Mouse (Mus musculus): ENCODE measurements at regions not wholly inside any gene's neighbourhood (a gene's known extent, or its start where the extent isn't known, plus 50 kb on each side); places are given as distances from the start of the nearest gene placed in this dataset.
A peak's percentile ranks its signal among the peaks of the same experiment; 100 is the strongest.
"Not testable (repeated sequence)": the region's sequence is repeated elsewhere in the genome, so short reads cannot be mapped to it uniquely, and the experiment has no call there.

DNA sequence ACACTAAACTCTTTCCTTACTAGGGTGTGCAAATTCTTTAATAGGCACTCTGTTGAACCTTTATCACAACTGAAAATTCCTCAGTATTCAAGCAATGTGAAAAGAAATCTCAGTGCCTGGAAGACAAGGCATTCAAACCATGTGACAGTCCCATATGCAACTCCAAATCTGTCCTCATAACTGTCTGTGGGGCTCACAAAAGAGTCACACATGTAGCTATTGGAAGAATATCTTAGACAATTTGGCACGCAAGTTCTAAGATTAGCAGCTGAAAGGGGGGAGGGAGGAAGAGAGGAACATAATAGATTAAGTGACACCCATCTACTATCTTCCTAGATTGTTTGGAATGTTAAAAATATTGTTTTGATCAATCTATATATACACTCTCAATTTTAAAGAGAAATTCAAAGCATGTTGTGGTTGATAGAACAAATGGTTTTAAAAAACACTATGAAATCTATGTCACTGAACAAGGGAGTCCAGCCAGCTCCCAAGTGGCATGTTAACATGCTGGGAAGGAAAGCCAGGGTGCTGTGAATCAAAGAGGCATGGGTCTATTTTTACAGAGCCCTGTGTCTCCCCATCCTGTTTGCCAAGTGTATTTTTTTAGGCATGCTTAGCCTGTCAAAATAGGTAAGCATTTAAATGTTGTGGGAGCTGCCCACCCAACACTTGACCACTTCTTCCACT, 177.7 kb upstream of the Zfp770 start:
- Histone ChIP-seq H3K4me3 (no peak overlapping the region), H3K27ac (no peak overlapping the region)
- no peak for DNase-seq
- intact Hi-C loops (cut with DNase I): no loop called here
- TF ChIP-seq CTCF (IDR thresholded peaks at IDR 0.05): no peak

DNA sequence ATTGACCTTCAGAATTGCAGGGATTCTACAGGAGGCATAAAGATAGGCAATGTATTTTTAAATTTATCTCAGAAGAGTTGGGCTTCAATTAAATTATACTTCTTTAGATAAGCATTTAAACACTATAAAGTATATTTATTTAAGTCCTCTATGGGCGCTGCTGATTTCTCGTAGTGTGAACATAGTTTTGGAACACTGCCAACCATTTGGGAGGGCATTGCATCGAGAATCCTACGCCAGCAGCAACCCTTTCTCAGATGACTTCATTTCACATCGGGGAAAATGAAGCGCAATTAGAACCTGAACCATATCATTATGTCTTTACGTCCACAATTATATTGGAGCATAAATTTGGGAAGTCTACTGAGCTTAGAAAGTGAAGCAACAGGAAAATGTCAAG, 172.2 kb upstream of the Zfp770 start:
- Histone ChIP-seq H3K4me3 (no peak overlapping the region), H3K27ac (no peak overlapping the region)
- intact Hi-C loops (cut with DNase I): no loop called here
- no peak for TF ChIP-seq CTCF (IDR thresholded peaks at IDR 0.05)
- DNase-seq: no peak

DNA sequence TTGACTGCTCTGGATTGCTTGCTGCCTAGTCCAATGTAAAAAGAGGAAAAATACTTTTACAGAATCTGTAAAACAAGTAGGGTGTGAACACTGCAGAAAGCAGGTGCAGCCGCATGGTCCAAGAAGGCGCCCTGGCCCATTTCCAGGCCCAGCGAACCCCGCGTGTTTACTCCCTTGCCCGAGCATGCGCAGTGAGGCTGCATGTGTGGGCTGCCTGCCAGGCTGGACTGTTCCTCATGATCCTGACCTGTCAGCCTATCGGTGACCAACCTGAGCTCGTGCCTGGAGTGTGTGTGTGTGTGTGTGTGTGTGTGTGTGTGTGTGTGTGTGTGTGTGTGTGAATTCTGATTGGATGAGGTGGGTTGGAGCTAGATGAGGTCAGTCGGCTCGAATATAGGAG, 152.6 kb upstream of the Zfp770 start:
- H3K4me3 ChIP-seq; H3K27ac ChIP-seq; intact Hi-C loops (cut with DNase I): not testable (repeated sequence)
- DNase-seq: peak; percentile 15

DNA sequence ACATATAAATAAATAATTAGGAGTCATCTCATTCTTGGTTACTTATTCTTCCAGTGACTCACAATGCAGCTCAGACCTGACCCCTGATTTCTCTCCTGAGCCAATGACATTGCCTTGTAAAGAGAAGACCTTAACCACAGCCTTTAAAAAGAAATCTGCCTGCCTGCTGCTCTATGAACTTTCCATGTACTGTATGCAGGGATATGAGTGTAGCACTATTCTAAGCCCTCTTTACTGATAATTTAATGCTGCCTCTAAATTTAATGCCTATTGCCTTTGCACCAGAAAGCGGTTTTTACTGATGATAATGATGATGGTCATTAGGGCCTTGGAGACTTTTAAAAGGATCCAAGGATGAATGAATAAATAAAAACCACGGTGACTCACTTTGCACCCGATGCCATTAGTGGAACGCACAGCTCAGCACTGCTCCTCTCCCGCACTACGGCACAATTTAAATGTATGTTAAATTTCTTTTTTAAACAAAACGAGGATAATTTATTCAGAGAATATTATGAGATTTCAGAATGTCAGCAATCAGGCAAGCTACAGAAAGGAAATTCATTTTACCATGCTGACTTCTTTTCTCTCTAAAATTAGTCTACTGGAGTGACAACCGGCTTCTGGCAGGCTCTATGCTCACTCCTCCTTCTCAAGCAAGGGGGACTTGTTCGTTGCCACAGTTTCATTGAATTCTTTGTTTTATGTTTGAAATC, 139.5 kb upstream of the Zfp770 start:
- Histone ChIP-seq H3K4me3 (no peak overlapping the region), H3K27ac (no peak overlapping the region)
- intact Hi-C loops (cut with DNase I): no loop called here
- no peak for DNase-seq
- TF ChIP-seq CTCF (IDR thresholded peaks at IDR 0.05): no peak

DNA sequence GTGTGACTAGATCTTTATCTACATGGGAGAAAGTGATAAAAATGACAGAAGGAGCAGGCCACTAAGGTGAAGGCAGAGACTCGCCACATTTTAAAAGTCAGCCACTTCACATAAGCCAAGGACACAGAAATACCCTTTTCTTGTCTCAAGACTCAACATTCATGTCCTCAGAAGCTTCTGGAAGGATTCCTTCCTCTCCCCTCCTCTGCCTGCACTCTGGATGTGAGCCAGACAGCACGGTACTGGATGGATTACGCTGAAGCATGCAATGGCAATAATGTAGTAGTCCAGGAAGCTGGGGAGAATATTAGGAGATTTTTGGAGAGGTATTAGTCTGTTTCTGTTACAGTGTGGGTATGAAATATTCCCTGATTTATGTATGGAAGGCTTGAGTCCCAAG, 100.5 kb upstream of the Zfp770 start:
- DNase-seq: no peak
- intact Hi-C loops (cut with DNase I): no loop called here
- Histone ChIP-seq H3K4me3 (no peak overlapping the region), H3K27ac (no peak overlapping the region)
- TF ChIP-seq CTCF (IDR thresholded peaks at IDR 0.05): no peak

DNA sequence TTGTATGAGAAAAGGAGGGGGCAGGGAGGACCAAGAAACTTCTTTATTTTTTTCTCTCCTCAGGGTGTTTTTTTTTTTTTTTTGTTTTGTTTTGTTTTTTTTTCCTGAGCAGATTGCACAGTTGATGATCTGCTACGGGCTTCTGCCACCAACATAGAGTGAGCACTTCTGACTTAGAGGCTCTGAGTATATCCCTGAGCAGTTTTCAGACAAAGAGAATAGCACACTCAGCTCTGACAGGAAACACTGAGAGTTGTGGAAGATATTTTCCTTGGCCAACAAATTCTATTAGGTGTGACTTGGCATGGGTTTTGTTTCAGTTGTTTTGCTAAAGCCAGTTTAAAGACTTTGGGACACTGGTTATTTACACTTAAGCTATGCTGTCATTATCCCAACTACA, 93.8 kb upstream of the Zfp770 start:
- TF ChIP-seq CTCF (IDR thresholded peaks at IDR 0.05): no peak

DNA sequence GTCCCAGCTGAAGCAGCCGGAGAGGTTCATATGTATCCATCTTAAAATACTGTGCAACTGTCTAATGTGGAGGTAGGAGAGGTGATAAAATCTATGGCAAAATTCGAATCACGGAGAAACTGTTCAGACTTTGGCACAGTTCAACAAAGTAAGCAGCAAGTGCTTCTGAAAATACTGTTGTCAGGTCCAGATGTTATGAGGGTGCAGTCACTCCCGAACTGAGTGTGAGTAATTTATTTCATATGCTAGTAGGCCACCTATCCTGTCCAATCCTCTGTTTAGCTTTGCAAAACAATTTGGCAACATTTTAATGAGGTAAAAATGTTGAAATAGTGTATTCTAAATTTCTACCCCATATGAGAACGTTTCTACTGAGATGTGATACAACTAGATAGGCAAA, 90.1 kb upstream of the Zfp770 start:
- no peak overlapping the region for H3K27ac ChIP-seq
- no peak for TF ChIP-seq CTCF (IDR thresholded peaks at IDR 0.05)
- no peak for DNase-seq
- H3K4me3 ChIP-seq: no peak overlapping the region
- intact Hi-C loops (cut with DNase I): no loop called here

More for the DNA sequence above, 93.8 kb upstream of the Zfp770 start:
- Histone ChIP-seq H3K27ac (no peak overlapping the region), H3K4me3 (no peak overlapping the region)
- DNase-seq: no peak
- intact Hi-C loops (cut with DNase I): no loop called here

DNA sequence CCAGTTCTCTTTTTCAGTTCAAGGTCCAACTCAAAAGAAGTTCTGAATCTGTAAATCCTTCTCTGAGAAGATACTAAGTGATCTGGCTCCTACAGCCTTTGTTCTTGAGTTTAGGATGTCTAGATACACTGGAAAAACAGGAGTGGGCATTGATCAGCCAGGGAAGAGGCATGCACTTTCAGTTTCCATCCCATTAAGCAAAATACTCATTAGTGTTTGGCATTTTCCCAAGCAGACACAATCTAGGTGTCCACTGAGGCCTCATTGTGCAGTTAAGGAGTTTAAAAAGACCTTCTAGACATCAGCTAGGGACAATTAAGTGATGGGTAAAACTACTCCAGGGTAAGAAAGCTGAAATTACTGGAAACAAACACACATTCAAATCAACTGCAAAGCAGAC, 74.3 kb upstream of the Zfp770 start:
- intact Hi-C loops (cut with DNase I): no loop called here
- Histone ChIP-seq H3K27ac (no peak overlapping the region), H3K4me3 (no peak overlapping the region)
- TF ChIP-seq CTCF (IDR thresholded peaks at IDR 0.05): no peak
- no peak for DNase-seq

DNA sequence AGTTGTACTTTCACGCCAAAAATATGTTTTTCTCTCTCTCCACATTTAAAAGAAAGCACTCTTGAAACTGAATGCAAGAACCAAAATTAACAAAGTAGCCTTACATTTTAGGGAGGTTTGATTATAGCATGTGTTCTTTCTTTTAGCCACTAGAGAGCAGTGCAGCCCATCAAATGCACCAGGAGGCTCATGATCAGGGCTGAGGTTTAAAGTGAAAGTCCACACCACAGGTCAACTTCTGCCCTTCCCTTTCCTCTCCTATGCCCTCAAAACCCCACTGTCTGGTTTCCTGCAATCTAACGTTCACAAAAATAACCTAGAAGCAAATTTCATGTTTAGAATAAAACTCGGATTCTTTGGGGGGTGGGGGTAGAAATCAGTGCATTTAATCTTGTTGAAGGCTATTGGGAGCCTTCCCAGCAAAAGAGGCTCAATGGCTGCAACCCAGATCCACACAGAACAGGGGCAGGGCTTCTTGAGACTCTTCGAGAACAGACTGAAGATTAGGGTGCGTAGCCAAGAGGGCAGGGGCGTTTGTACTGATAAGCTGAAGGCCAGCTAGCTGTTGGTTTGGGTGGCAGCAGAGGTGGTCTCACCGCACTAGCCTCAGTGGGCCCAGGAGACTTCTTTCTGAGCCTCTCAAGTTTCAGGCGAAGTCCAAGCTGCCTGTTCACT, 59.3 kb upstream of the Zfp770 start:
- no peak overlapping the region for H3K27ac ChIP-seq
- peak; percentile 22 for DNase-seq
- intact Hi-C loops (cut with DNase I): no loop called here
- H3K4me3 ChIP-seq: peak overlapping the region; percentile 36
- TF ChIP-seq CTCF (IDR thresholded peaks at IDR 0.05): peak; percentile 76

DNA sequence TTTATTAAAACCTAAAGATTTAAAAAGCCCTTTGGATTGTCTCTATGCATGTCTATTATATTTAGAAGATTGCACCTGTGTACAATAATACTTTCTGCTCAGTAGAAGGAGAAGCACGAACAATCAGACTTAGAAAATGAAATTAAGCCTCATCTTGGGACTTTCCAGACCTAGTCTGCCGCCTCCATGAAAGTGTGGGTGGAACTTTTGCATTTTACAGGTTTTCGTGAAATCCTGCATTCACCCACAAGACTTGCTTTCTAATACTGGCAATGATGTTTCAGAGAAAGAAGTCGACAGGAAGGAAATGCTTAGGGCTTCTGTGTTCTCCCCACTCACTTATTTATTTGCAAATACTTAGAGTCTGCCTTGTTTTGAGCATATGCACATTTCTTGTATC, 58.3 kb upstream of the Zfp770 start:
- intact Hi-C loops (cut with DNase I): no loop called here

More for the DNA sequence above, 58.3 kb upstream of the Zfp770 start:
- no peak for DNase-seq
- Histone ChIP-seq H3K27ac (no peak overlapping the region), H3K4me3 (no peak overlapping the region)
- no peak for TF ChIP-seq CTCF (IDR thresholded peaks at IDR 0.05)
